Mouse (Mus musculus) liver, embryonic 11.5 days (tissue): ENCODE measurements around the gene Acbd3. TPM values are rescaled to one million over a fixed set of nuclear protein-coding genes. Genes with fewer than 3 reads are reported as not detected.

Source experiments
- ATAC-seq: fragments of 200-750 bp; cut with Nextera tagmentation; replicated peaks from 2 replicates; pipeline ENCODE4 v1.8.0; 2017; ENCODE audit warnings: moderate number of reproducible peaks, mild to moderate bottlenecking, moderate TSS enrichment, moderate library complexity; ENCODE audit not compliant: low FRiP score
- DNase-seq: peaks from one replicate; pipeline ENCODE4 v3.0.0-alpha.2; 2017; ENCODE audit warnings: low spot score
- H3K27ac ChIP-seq: fragments of 300-500 bp; sonication (generic); 2 replicates; pipeline ENCODE4 v1.5.1; 2014; ENCODE audit warnings: mild to moderate bottlenecking, low read depth, low read length, control low read depth
- H3K27me3 ChIP-seq: fragments of 300-500 bp; sonication (generic); replicated peaks from 2 replicates; pipeline ENCODE4 v1.6.1; 2014; ENCODE audit warnings: low read length, mixed read lengths; ENCODE audit not compliant: control insufficient read depth, insufficient read depth
- H3K36me3 ChIP-seq: fragments of 300-500 bp; sonication (generic); 2 replicates; pipeline ENCODE4 v1.6.1; 2014; ENCODE audit warnings: mild to moderate bottlenecking, low read length, moderate library complexity, mixed read lengths; ENCODE audit not compliant: control insufficient read depth, insufficient read depth
- H3K4me1 ChIP-seq: fragments of 300-500 bp; sonication (generic); replicated peaks from 2 replicates; pipeline ENCODE4 v1.6.1; 2014; ENCODE audit warnings: low read length, mixed read lengths; ENCODE audit not compliant: control insufficient read depth, insufficient read depth
- H3K4me2 ChIP-seq: fragments of 300-500 bp; sonication (generic); 2 replicates; pipeline ENCODE4 v1.6.1; 2014; ENCODE audit warnings: mild to moderate bottlenecking, control low read depth, moderate library complexity
- H3K4me3 ChIP-seq: fragments of 300-500 bp; sonication (generic); 2 replicates; pipeline ENCODE4 v1.5.1; 2014; ENCODE audit warnings: low read depth, low read length, control low read depth
- H3K9ac ChIP-seq: fragments of 300-500 bp; sonication (generic); 2 replicates; pipeline ENCODE4 v1.6.1; 2014; ENCODE audit warnings: low read depth, low read length, control low read depth
- H3K9me3 ChIP-seq: fragments of 300-500 bp; sonication (generic); 2 replicates; pipeline ENCODE4 v1.6.1; 2016; ENCODE audit warnings: low read length, inconsistent platforms, mixed read lengths; ENCODE audit not compliant: control insufficient read depth
- WGBS: fragments of 180-500 bp; shearing (Covaris S2); extraction: QIAGEN DNeasy Blood & Tissue Kit; methylation state at CpG from one replicate; pipeline ENCODE4 v1.1.7; 2014; 5-methylcytosine and 5-hydroxymethylcytosine counted together
- polyA plus RNA-seq: library from polyadenylated mRNA; unstranded; fragments of >200 nt; fragmentation: Nextera tagmentation; extraction: Ambion mirVana; gene quantifications from 2 replicates; pipeline ENCODE4 v1.2.1, GENCODE M21; 2014

Gene Acbd3
- polyA plus RNA-seq, 1 experiment from 2014 or later: 18.4 TPM

DNA sequence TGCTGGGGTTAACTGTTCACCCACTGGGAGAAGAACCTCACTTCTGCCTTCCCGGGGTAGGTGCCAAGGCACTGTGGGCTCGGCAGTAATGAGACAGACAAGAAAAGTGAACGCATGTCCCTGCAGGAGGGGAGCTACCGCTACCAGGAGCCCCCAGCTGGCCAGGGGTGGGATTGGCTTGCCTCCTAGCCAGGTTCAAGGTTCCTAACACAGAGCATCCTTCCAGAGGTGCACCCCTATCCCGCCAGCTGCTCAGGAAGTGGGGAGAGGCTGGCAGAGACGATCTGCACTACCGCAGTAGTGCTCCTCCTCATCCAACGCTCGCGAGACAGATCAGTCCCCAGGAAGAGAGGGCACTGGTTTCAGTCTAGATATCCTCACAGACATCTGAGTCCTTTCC lies 49.5 kb downstream of the Acbd3 start:
- ATAC-seq: no peak
- Histone ChIP-seq H3K27me3 (no peaks in the 10 kb centered on the region), H3K4me2 (no peak overlapping the region), H3K36me3 (no peaks in the 10 kb centered on the region), H3K27ac (no peak overlapping the region), H3K4me1 (peaks cover 6% of the 10 kb centered on the region; the same call in 1 of the 2 replicates), H3K9ac (no peak overlapping the region), H3K9me3 (peaks cover 4% of the 10 kb centered on the region; the same call in 1 of the 2 replicates), H3K4me3 (no peak overlapping the region)
- whole genome bisulfite sequencing: 82% methylated on average over 10 of the region's 10 CpGs
- no peak for DNase-seq

DNA sequence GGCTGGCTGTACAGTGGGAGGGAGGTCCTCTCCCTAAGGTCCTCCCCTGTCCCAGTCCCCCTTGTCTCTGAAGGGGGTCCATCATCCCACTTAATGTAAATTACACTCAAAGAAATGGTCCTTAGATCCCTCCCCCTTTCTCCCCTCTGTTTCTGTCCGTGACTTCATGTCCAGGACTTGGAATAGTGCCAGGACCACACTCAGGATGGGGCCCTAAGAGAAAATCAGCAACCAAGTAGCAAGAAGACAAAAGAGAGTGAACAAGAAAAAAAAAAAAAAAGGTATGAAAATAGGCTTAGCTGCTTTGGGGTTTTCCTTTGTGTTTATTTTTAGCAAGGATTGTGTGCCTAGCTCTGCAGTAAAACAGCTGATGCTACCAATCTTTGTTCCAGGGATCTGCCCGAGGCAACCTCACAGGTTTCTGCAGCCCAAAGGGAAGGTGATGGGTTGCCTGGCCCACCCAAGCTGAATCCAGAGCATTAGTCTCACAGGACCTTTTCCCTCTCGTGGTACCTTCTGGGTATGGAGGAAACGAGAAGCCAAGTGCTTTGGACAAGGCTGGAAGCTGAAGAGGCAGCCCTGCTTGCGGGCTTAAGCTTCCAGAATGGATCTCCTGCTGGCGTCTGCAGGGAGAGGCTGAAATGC lies 50.1 kb downstream of the Acbd3 start:
- 69% methylated on average over 6 of the region's 6 CpGs for WGBS
- no peak overlapping the region for H3K4me2 ChIP-seq

GRCm38 (mm10) chr1:180776494-180776893 lies 50.7 kb downstream of the Acbd3 start:
- no peak for ATAC-seq
- 86% methylated on average over 6 of the region's 6 CpGs for WGBS
- DNase-seq: no peak
- Histone ChIP-seq H3K27me3 (no peaks in the 10 kb centered on the region), H3K4me2 (0 out of 2 replicates have a peak overlapping the region, but pooled peaks have one; percentile 2), H3K4me1 (peaks cover 6% of the 10 kb centered on the region; the same call in 1 of the 2 replicates), H3K9me3 (peaks cover 4% of the 10 kb centered on the region; the same call in 1 of the 2 replicates), H3K27ac (no peak overlapping the region), H3K9ac (no peak overlapping the region), H3K4me3 (no peak overlapping the region; the same call in 1 of the 2 replicates), H3K36me3 (no peaks in the 10 kb centered on the region)

More for the DNA sequence above, 50.1 kb downstream of the Acbd3 start:
- Histone ChIP-seq H3K9ac (no peak overlapping the region), H3K4me3 (no peak overlapping the region; the same call in 1 of the 2 replicates), H3K36me3 (no peaks in the 10 kb centered on the region), H3K27me3 (no peaks in the 10 kb centered on the region), H3K4me1 (peaks cover 6% of the 10 kb centered on the region; the same call in 1 of the 2 replicates), H3K9me3 (peaks cover 4% of the 10 kb centered on the region; the same call in 1 of the 2 replicates), H3K27ac (no peak overlapping the region)
- DNase-seq (no peak), ATAC-seq (no peak)

DNA sequence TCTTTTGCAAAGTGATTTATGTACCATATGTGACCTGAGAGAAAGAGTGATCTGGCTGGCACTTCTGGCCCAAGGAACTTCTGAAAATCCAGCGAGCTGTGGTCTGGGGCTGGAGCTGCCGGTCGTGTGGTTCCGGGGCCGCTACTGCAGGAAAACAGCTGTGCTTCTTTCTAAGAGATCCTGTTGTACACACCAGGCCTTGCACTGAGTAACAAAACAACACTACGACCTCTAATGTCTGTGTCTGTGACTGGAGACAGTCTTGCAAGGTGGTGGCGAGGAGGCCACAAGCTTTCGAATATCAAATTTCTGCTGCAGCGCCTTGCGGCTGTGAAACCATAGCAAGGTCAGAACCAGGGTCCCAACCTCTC lies 51.4 kb downstream of the Acbd3 start:
- Histone ChIP-seq H3K9ac (peak overlapping the region; percentile 86), H3K4me3 (peak overlapping the region; percentile 67), H3K36me3 (no peaks in the 10 kb centered on the region), H3K27ac (peak overlapping the region; percentile 91), H3K4me1 (peaks cover 6% of the 10 kb centered on the region; the same call in 1 of the 2 replicates), H3K4me2 (peak overlapping the region; percentile 97), H3K9me3 (peaks cover 4% of the 10 kb centered on the region; the same call in 1 of the 2 replicates), H3K27me3 (no peaks in the 10 kb centered on the region)
- DNase-seq (no peak), ATAC-seq (no peak; the same call in 1 of the 2 replicates)
- WGBS: 7% methylated on average over 10 of the region's 10 CpGs

GRCm38 (mm10) chr1:180777660-180778402 lies 52.0 kb downstream of the Acbd3 start:
- H3K4me1 ChIP-seq: peaks cover 7% of the 10 kb centered on the region; the same call in 1 of the 2 replicates
- no peaks in the 10 kb centered on the region for H3K27me3 ChIP-seq
- DNase-seq (peak; percentile 88), ATAC-seq (peak; percentile 86)
- no peaks in the 10 kb centered on the region for H3K36me3 ChIP-seq
- WGBS: 1% methylated on average over 56 of the region's 56 CpGs
- peak overlapping the region; percentile 67 for H3K4me3 ChIP-seq
- peak overlapping the region; percentile 86 for H3K9ac ChIP-seq
- peak overlapping the region; percentile 97 for H3K4me2 ChIP-seq
- peaks cover 4% of the 10 kb centered on the region; the same call in 1 of the 2 replicates for H3K9me3 ChIP-seq
- H3K27ac ChIP-seq: peak overlapping the region; percentile 91

DNA sequence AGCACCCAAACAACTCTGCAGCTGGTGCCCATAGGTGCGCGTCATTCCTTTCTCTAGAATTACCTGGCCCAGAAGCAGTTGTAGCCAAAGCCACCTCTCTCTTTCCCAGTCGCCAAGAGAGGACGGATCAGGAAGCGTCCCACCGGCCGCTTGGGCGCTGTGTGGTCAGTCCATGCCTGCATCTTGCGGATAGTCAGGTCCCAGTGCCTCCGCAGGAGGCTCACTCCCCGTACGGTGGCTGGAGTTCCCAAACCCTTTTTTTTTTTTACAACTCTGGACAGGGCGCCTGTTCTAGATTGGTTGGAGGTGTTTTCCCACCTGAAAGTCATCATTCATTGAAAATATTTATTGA lies 52.5 kb downstream of the Acbd3 start:
- H3K36me3 ChIP-seq: no peaks in the 10 kb centered on the region
- H3K27ac ChIP-seq: peak overlapping the region; percentile 91
- peak overlapping the region; percentile 67 for H3K4me3 ChIP-seq
- H3K4me1 ChIP-seq: peaks cover 8% of the 10 kb centered on the region; the same call in 1 of the 2 replicates
- 2% methylated on average over 13 of the region's 13 CpGs for WGBS
- no peaks in the 10 kb centered on the region for H3K27me3 ChIP-seq
- DNase-seq (no peak), ATAC-seq (no peak; the same call in 1 of the 2 replicates)
- H3K9ac ChIP-seq: peak overlapping the region; percentile 86
- peak overlapping the region; percentile 97 for H3K4me2 ChIP-seq
- peaks cover 4% of the 10 kb centered on the region; the same call in 1 of the 2 replicates for H3K9me3 ChIP-seq

- Histone ChIP-seq H3K4me2 (peak overlapping the region; percentile 97), H3K9me3 (peaks cover 4% of the 10 kb centered on the region; the same call in 1 of the 2 replicates), H3K27me3 (no peaks in the 10 kb centered on the region), H3K9ac (no peak overlapping the region), H3K4me1 (peaks cover 8% of the 10 kb centered on the region; the same call in 1 of the 2 replicates), H3K4me3 (peak overlapping the region; percentile 67), H3K36me3 (no peaks in the 10 kb centered on the region), H3K27ac (no peak overlapping the region)
- no peak for DNase-seq
- no peak for ATAC-seq
- 80% methylated on average over 10 of the region's 10 CpGs for WGBS
These were observed 53.1 kb downstream of the Acbd3 start for GRCm38 (mm10) chr1:180778941-180779340.

GRCm38 (mm10) chr1:180780291-180780690 lies 54.4 kb downstream of the Acbd3 start:
- H3K9me3 ChIP-seq: no peaks in the 10 kb centered on the region
- peaks cover 8% of the 10 kb centered on the region; the same call in 1 of the 2 replicates for H3K4me1 ChIP-seq
- H3K9ac ChIP-seq: no peak overlapping the region
- H3K27ac ChIP-seq: no peak overlapping the region
- WGBS: 88% methylated on average over 8 of the region's 8 CpGs
- no peak overlapping the region for H3K4me3 ChIP-seq
- H3K27me3 ChIP-seq: no peaks in the 10 kb centered on the region
- no peak overlapping the region for H3K4me2 ChIP-seq
- H3K36me3 ChIP-seq: no peaks in the 10 kb centered on the region
- ATAC-seq (no peak), DNase-seq (no peak)
